Mouse (Mus musculus): ENCODE data around the gene Aldh9a1. TPM values are rescaled to one million over a fixed set of nuclear protein-coding genes. Genes with fewer than 3 reads are reported as not detected.

The Aldh9a1 gene
- polyA plus RNA-seq, 2 experiments = 32.7 to 46.7 TPM

GRCm38 (mm10) chr1:167369905-167370304 lies 20.1 kb downstream of the Aldh9a1 start:
- Histone ChIP-seq H3K27ac (replicated peaks; ENCODE audit: low read depth, low read length) (no peak overlapping the region), H3K9me3 (ENCODE audit: control insufficient read depth, low read length) (no peaks in the 10 kb centered on the region), H3K4me1 (ENCODE audit: control insufficient read depth, insufficient read depth, low read length) (no peaks in the 10 kb centered on the region), H3K4me2 (replicated peaks; ENCODE audit: low read depth, low read length, severe bottlenecking) (no peak overlapping the region), H3K4me3 (replicated peaks; ENCODE audit: low read length) (no peak overlapping the region), H3K36me3 (ENCODE audit: control insufficient read depth, insufficient read depth, low read length) (peaks cover 33% of the 10 kb centered on the region), H3K9ac (ENCODE audit: low read depth, low read length, severe bottlenecking) (no peak overlapping the region), H3K27me3 (ENCODE audit: control insufficient read depth, insufficient read depth, low read length) (no peaks in the 10 kb centered on the region)
- TF ChIP-seq POLR2A (IDR thresholded peaks at IDR 0.05; ENCODE audit: borderline replicate concordance, extremely low read depth, insufficient read depth, insufficient read length) = no peak
- ATAC-seq (ENCODE audit: low FRiP score, low read depth) (peak; percentile 53; the same call in 1 of the 2 replicates), DNase-seq (ENCODE audit: low spot score) (peak; percentile 90)
- 9% methylated on average over 7 of the region's 7 CpGs for WGBS

- Histone ChIP-seq H3K9ac (ENCODE audit: low read depth, low read length, severe bottlenecking) (no peak overlapping the region), H3K27me3 (ENCODE audit: control insufficient read depth, insufficient read depth, low read length) (no peaks in the 10 kb centered on the region), H3K27ac (replicated peaks; ENCODE audit: low read depth, low read length) (no peak overlapping the region), H3K4me1 (ENCODE audit: control insufficient read depth, insufficient read depth, low read length) (no peaks in the 10 kb centered on the region), H3K4me3 (replicated peaks; ENCODE audit: low read length) (no peak overlapping the region), H3K36me3 (ENCODE audit: control insufficient read depth, insufficient read depth, low read length) (peaks cover 8% of the 10 kb centered on the region), H3K4me2 (replicated peaks; ENCODE audit: low read depth, low read length, severe bottlenecking) (no peak overlapping the region), H3K9me3 (ENCODE audit: control insufficient read depth, low read length) (no peaks in the 10 kb centered on the region)
- DNase-seq (ENCODE audit: low spot score) (no peak), ATAC-seq (ENCODE audit: low FRiP score, low read depth) (no peak)
- 93% methylated on average over 7 of the region's 7 CpGs for WGBS
- no peak for TF ChIP-seq POLR2A (IDR thresholded peaks at IDR 0.05; ENCODE audit: borderline replicate concordance, extremely low read depth, insufficient read depth, insufficient read length)
These were observed 22.9 kb downstream of the Aldh9a1 start for GRCm38 (mm10) chr1:167372739-167373138.

GRCm38 (mm10) chr1:167374003-167374784 lies 24.4 kb downstream of the Aldh9a1 start:
- no peak overlapping the region for H3K4me3 ChIP-seq (replicated peaks; ENCODE audit: low read length)
- DNase-seq (ENCODE audit: low spot score) = no peak
- no peak overlapping the region for H3K27ac ChIP-seq (replicated peaks; ENCODE audit: low read depth, low read length)
- no peaks in the 10 kb centered on the region; the same call in none of the 2 replicates for H3K36me3 ChIP-seq (ENCODE audit: control insufficient read depth, insufficient read depth, low read length)
- H3K27me3 ChIP-seq (ENCODE audit: control insufficient read depth, insufficient read depth, low read length) = no peaks in the 10 kb centered on the region
- no peaks in the 10 kb centered on the region for H3K9me3 ChIP-seq (ENCODE audit: control insufficient read depth, low read length)
- WGBS = 22% methylated on average over 15 of the region's 15 CpGs
- H3K4me2 ChIP-seq (replicated peaks; ENCODE audit: low read depth, low read length, severe bottlenecking) = no peak overlapping the region
- no peak for ATAC-seq (ENCODE audit: low FRiP score, low read depth)
- no peak for TF ChIP-seq POLR2A (IDR thresholded peaks at IDR 0.05; ENCODE audit: borderline replicate concordance, extremely low read depth, insufficient read depth, insufficient read length)
- no peaks in the 10 kb centered on the region for H3K4me1 ChIP-seq (ENCODE audit: control insufficient read depth, insufficient read depth, low read length)
- H3K9ac ChIP-seq (ENCODE audit: low read depth, low read length, severe bottlenecking) = no peak overlapping the region

GRCm38 (mm10) chr1:167374942-167375341 lies 25.2 kb downstream of the Aldh9a1 start:
- Histone ChIP-seq H3K4me2 (replicated peaks; ENCODE audit: low read depth, low read length, severe bottlenecking) (no peak overlapping the region), H3K27ac (replicated peaks; ENCODE audit: low read depth, low read length) (no peak overlapping the region), H3K36me3 (ENCODE audit: control insufficient read depth, insufficient read depth, low read length) (no peaks in the 10 kb centered on the region; the same call in none of the 2 replicates), H3K9ac (ENCODE audit: low read depth, low read length, severe bottlenecking) (no peak overlapping the region), H3K27me3 (ENCODE audit: control insufficient read depth, insufficient read depth, low read length) (no peaks in the 10 kb centered on the region), H3K4me1 (ENCODE audit: control insufficient read depth, insufficient read depth, low read length) (no peaks in the 10 kb centered on the region), H3K9me3 (ENCODE audit: control insufficient read depth, low read length) (no peaks in the 10 kb centered on the region), H3K4me3 (replicated peaks; ENCODE audit: low read length) (no peak overlapping the region)
- DNase-seq (ENCODE audit: low spot score) (no peak), ATAC-seq (ENCODE audit: low FRiP score, low read depth) (no peak)
- 42% methylated on average over 2 of the region's 2 CpGs for WGBS
- TF ChIP-seq POLR2A (IDR thresholded peaks at IDR 0.05; ENCODE audit: borderline replicate concordance, extremely low read depth, insufficient read depth, insufficient read length) = no peak

GRCm38 (mm10) chr1:167378019-167378418 lies 28.2 kb downstream of the Aldh9a1 start:
- 53% methylated on average over 6 of the region's 6 CpGs for WGBS

More at GRCm38 (mm10) chr1:167378019-167378418, 28.2 kb downstream of the Aldh9a1 start:
- no peaks in the 10 kb centered on the region for H3K4me1 ChIP-seq (ENCODE audit: control insufficient read depth, insufficient read depth, low read length)
- no peaks in the 10 kb centered on the region; the same call in 1 of the 2 replicates for H3K36me3 ChIP-seq (ENCODE audit: control insufficient read depth, insufficient read depth, low read length)
- H3K27ac ChIP-seq (replicated peaks; ENCODE audit: low read depth, low read length) = no peak overlapping the region
- no peak for TF ChIP-seq POLR2A (IDR thresholded peaks at IDR 0.05; ENCODE audit: borderline replicate concordance, extremely low read depth, insufficient read depth, insufficient read length)
- no peak overlapping the region for H3K9ac ChIP-seq (ENCODE audit: low read depth, low read length, severe bottlenecking)
- no peak overlapping the region for H3K4me2 ChIP-seq (replicated peaks; ENCODE audit: low read depth, low read length, severe bottlenecking)
- no peaks in the 10 kb centered on the region for H3K9me3 ChIP-seq (ENCODE audit: control insufficient read depth, low read length)
- DNase-seq (ENCODE audit: low spot score) (no peak), ATAC-seq (ENCODE audit: low FRiP score, low read depth) (no peak)
- no peaks in the 10 kb centered on the region for H3K27me3 ChIP-seq (ENCODE audit: control insufficient read depth, insufficient read depth, low read length)
- no peak overlapping the region for H3K4me3 ChIP-seq (replicated peaks; ENCODE audit: low read length)

Data from limb, embryonic 14.5 days (tissue).